ENCODE assay signal across 17 mouse cellular contexts in the genomic region with DNA sequence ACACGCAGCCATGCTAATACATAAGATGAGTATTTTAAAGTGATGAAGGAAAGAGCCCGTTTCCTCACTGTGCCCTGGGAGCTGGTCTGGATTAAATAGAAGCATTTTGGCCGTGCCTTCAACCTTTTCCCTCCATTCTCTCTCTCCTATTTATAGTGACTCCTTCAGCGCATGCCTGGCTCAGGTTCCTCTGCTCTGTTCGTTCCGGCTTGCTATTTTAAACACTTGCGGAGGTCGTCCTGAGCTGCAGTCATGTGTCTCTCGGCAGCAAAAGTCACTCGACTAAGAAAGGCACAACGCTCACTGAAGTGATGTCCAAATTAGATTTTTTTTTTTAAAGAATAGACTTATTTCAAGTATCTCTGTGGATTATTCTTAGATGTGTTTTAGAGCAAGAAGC.
DNase-seq lines count a peak whose midpoint lies in the region; ATAC-seq and TF ChIP-seq lines count a peak whose summit lies in the region.
"Had no signal": no experiment of that assay in that cellular context is flagged by ENCODE, and none has a peak within 500 bp of the region (broad histone marks: within the 10 kb centered on the region; RNA-seq: fewer than 3 reads in every experiment).

No protein-coding gene starts in this region.

- no peaks in the 10 kb centered on the region for H3K36me3 ChIP-seq in heart, postnatal 0 days (replicated peaks; ENCODE audit: control insufficient read depth, insufficient read depth, low read length)
- no peaks in the 10 kb centered on the region for H3K36me3 ChIP-seq in intestine, postnatal 0 days (ENCODE audit: control insufficient read depth, insufficient read depth)
- H3K36me3 ChIP-seq: embryonic facial prominence, embryonic 12.5 days; hindbrain, embryonic 10.5 days had no signal

- 38% methylated on average over 11 of the region's 11 CpGs for WGBS in heart, postnatal 0 days
- 74% methylated on average over 11 of the region's 11 CpGs for WGBS in intestine, postnatal 0 days

- H3K9ac ChIP-seq in heart, postnatal 0 days (replicated peaks; ENCODE audit: low read depth, low read length): no peak overlapping the region
- H3K9ac ChIP-seq in intestine, postnatal 0 days (ENCODE audit: low read depth, low read length): no peak overlapping the region
- H3K9ac ChIP-seq: embryonic facial prominence, embryonic 12.5 days; lung, embryonic 14.5 days had no signal

- peak; percentile 88 for ATAC-seq in heart, postnatal 0 days (ENCODE audit: insufficient read depth, low read depth)
- no peak for ATAC-seq in intestine, postnatal 0 days
- ATAC-seq: inflammation-experienced regulatory T-cells, adult 6 months had no signal

- peak overlapping the region; percentile 88 for H3K27ac ChIP-seq in heart, postnatal 0 days (ENCODE audit: low read depth)
- H3K27ac ChIP-seq in intestine, postnatal 0 days (ENCODE audit: low read depth, low read length): no peak overlapping the region
- H3K27ac ChIP-seq: embryonic facial prominence, embryonic 12.5 days; hindbrain, embryonic 10.5 days had no signal

- no peak overlapping the region for H3K4me3 ChIP-seq in heart, postnatal 0 days (ENCODE audit: low read depth, low read length)
- H3K4me3 ChIP-seq in intestine, postnatal 0 days (ENCODE audit: low read depth, low read length): no peak overlapping the region
- H3K4me3 ChIP-seq: embryonic facial prominence, embryonic 12.5 days; hindbrain, embryonic 10.5 days had no signal

- no peak for TF ChIP-seq EP300 in heart, postnatal 0 days (IDR thresholded peaks at IDR 0.05; ENCODE audit: low read depth)

- H3K4me1 ChIP-seq in heart, postnatal 0 days (ENCODE audit: control insufficient read depth, insufficient read depth): peaks cover 8% of the 10 kb centered on the region
- H3K4me1 ChIP-seq in intestine, postnatal 0 days (replicated peaks; ENCODE audit: control insufficient read depth, insufficient read depth, low read length): 0 out of 2 replicates have a peak, but pooled peaks cover 2% of the 10 kb centered on the region
- H3K4me1 ChIP-seq: embryonic facial prominence, embryonic 12.5 days; hindbrain, embryonic 10.5 days had no signal

- no peak for TF ChIP-seq CTCF in heart, postnatal 0 days (IDR thresholded peaks at IDR 0.05; ENCODE audit: low read depth)
- TF ChIP-seq CTCF in intestine, postnatal 0 days (IDR thresholded peaks at IDR 0.05; ENCODE audit: low read depth): no peak

- no peaks in the 10 kb centered on the region for H3K9me3 ChIP-seq in heart, postnatal 0 days (replicated peaks; ENCODE audit: control insufficient read depth, low read length)
- H3K9me3 ChIP-seq in intestine, postnatal 0 days (ENCODE audit: control insufficient read depth): no peaks in the 10 kb centered on the region
- H3K9me3 ChIP-seq: embryonic facial prominence, embryonic 12.5 days; hindbrain, embryonic 10.5 days had no signal

- no peaks in the 10 kb centered on the region for H3K27me3 ChIP-seq in heart, postnatal 0 days (ENCODE audit: control insufficient read depth, insufficient read depth, low read length)
- no peaks in the 10 kb centered on the region for H3K27me3 ChIP-seq in intestine, postnatal 0 days (replicated peaks; ENCODE audit: control insufficient read depth, insufficient read depth, low read length)
- H3K27me3 ChIP-seq: CH12.LX; embryonic facial prominence, embryonic 12.5 days had no signal

- H3K4me2 ChIP-seq in heart, postnatal 0 days (ENCODE audit: low read depth, low read length): no peak overlapping the region
- no peak overlapping the region for H3K4me2 ChIP-seq in intestine, postnatal 0 days (replicated peaks; ENCODE audit: low read depth)
- H3K4me2 ChIP-seq: embryonic facial prominence, embryonic 12.5 days; liver, embryonic 11.5 days; lung, embryonic 14.5 days had no signal

- DNase-seq in adrenal gland, postnatal 10 days: peak; percentile 31
- DNase-seq in adrenal gland, adult 8-10 months: no peak
- DNase-seq in right cerebral cortex, adult 18-20 months: peak; percentile 65
- no peak for DNase-seq in right cerebral cortex, postnatal 4 days
- peak; percentile 92 for DNase-seq in heart, postnatal 0 days (ENCODE audit: low spot score)
- DNase-seq in lung, postnatal 36 days: no peak
- no peak for DNase-seq in layer of hippocampus, adult 9-10 months (ENCODE audit: low spot score)
- DNase-seq: cerebellum, adult 11 months; lung, embryonic 14.5 days; midbrain, embryonic 14.5 days; right cerebral cortex, postnatal 14 days had no signal

Comparison
In these comparisons a context has a peak if more than half of its experiments do, and no peak if none do; other contexts are left out.
1. DNase-seq: peak in adrenal gland, postnatal 10 days (single experiment), right cerebral cortex, adult 18-20 months (single experiment) and heart, postnatal 0 days (single experiment); none in adrenal gland, adult 8-10 months (single experiment), right cerebral cortex, postnatal 4 days (single experiment), lung, postnatal 36 days (single experiment) and layer of hippocampus, adult 9-10 months (single experiment).